In the genomic region with DNA sequence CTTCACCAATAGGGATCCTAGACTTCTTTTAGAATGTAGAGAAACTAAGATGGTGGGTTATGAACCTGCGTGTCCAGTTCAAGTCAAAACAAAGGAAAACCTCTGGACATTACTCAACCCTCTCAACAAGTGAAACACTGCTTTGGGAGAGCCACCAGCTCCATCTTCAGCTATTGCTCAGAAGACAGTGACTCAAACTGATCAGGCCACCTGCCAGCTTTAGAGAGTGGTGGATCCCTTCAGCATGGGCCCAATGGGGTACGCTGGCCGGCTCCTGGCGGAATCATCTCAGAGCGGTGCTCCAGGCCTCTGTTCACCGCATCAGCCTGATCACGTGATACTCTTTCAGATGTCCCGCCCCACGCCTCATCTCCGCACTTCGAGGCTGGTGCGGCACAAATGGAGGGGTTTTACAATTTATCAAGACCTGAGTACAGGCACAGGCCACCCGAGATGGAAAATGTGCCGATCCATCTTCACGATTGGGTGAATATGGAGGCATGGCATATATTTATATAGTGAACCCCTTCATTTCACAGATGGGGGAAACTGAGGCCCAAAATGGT, we compare ENCODE assay signal across 31 mouse cellular contexts. TPM values are rescaled to one million over a fixed set of nuclear protein-coding genes. Genes with fewer than 3 reads are reported as not detected.
DNase-seq lines count a peak whose midpoint lies in the region; ATAC-seq lines count a peak whose summit lies in the region.
"Had no signal": no experiment of that assay in that cellular context is flagged by ENCODE, and none has a peak within 500 bp of the region (broad histone marks: within the 10 kb centered on the region; RNA-seq: fewer than 3 reads in every experiment).

No protein-coding gene starts in this region.

- H3K4me3 ChIP-seq in midbrain, embryonic 11.5 days (ENCODE audit: low read depth, low read length): no peak overlapping the region
- no peak overlapping the region for H3K4me3 ChIP-seq in midbrain, embryonic 10.5 days
- H3K4me3 ChIP-seq: embryonic facial prominence, embryonic 13.5 days; embryonic facial prominence, embryonic 15.5 days; erythroblast, embryonic 14.5 days; forebrain, embryonic 10.5 days; forebrain, embryonic 12.5 days had no signal

- H3K36me3 ChIP-seq in midbrain, embryonic 11.5 days (ENCODE audit: control insufficient read depth, insufficient read depth, low read length): 0 out of 2 replicates have a peak, but pooled peaks cover 5% of the 10 kb centered on the region
- peaks cover 36% of the 10 kb centered on the region for H3K36me3 ChIP-seq in midbrain, embryonic 10.5 days

- H3K9me3 ChIP-seq in midbrain, embryonic 11.5 days (ENCODE audit: control insufficient read depth, low read length): no peaks in the 10 kb centered on the region
- no peaks in the 10 kb centered on the region for H3K9me3 ChIP-seq in midbrain, embryonic 10.5 days (replicated peaks)
- H3K9me3 ChIP-seq: embryonic facial prominence, embryonic 13.5 days; embryonic facial prominence, embryonic 15.5 days; forebrain, embryonic 12.5 days; G1E had no signal

- no peak overlapping the region for H3K9ac ChIP-seq in midbrain, embryonic 11.5 days (ENCODE audit: low read length)
- H3K9ac ChIP-seq: embryonic facial prominence, embryonic 13.5 days; embryonic facial prominence, embryonic 15.5 days; forebrain, embryonic 12.5 days had no signal

- peak; percentile 75 for DNase-seq in midbrain, embryonic 11.5 days (ENCODE audit: low spot score, missing footprints)
- no peak for DNase-seq in midbrain, embryonic 10.5 days (ENCODE audit: low spot score)
- DNase-seq in R1 (ENCODE audit: low read depth, low spot score): peak; percentile 41
- DNase-seq in brain, adult 2 months (ENCODE audit: low read depth, low spot score): peak; percentile 51
- no peak for DNase-seq in adrenal gland, postnatal 14 days
- DNase-seq in cerebellum, adult 11 months: no peak
- DNase-seq in ovary, postnatal 10 days (ENCODE audit: low spot score): no peak
- DNase-seq: adrenal gland, adult 8-10 months; adrenal gland, postnatal 25 days; B cell, adult 2 months; cerebellum, adult 18-20 months; cerebellum, adult 8-10 months; cerebellum, adult 9-11 months; embryo, embryonic 11 days had no signal

- H3K27me3 ChIP-seq in midbrain, embryonic 11.5 days (ENCODE audit: control insufficient read depth, insufficient read depth, low read length): no peaks in the 10 kb centered on the region
- peaks cover 7% of the 10 kb centered on the region for H3K27me3 ChIP-seq in midbrain, embryonic 10.5 days (ENCODE audit: low read depth, poor library complexity, severe bottlenecking)
- H3K27me3 ChIP-seq: CH12.LX; embryonic facial prominence, embryonic 13.5 days; embryonic facial prominence, embryonic 15.5 days; forebrain, embryonic 12.5 days; Patski had no signal

- ATAC-seq in midbrain, embryonic 11.5 days (ENCODE audit: low FRiP score): no peak
- ATAC-seq: activated CD4-positive, CD25-positive, alpha-beta regulatory T cell, adult 4 months; CD4-positive, CD25-positive, alpha-beta regulatory T cell, adult 4 months; forebrain, embryonic 14.5 days; forebrain, embryonic 16.5 days; Patski had no signal

- 91% methylated on average over 15 of the region's 15 CpGs for WGBS in midbrain, embryonic 11.5 days
- WGBS in midbrain, embryonic 10.5 days: 92% methylated on average over 15 of the region's 15 CpGs

- no peak overlapping the region for H3K4me2 ChIP-seq in midbrain, embryonic 11.5 days
- H3K4me2 ChIP-seq: embryonic facial prominence, embryonic 13.5 days; embryonic facial prominence, embryonic 15.5 days; forebrain, embryonic 12.5 days had no signal

- peaks cover 14% of the 10 kb centered on the region for H3K4me1 ChIP-seq in midbrain, embryonic 11.5 days (ENCODE audit: control insufficient read depth, insufficient read depth, low read length)
- peaks cover 38% of the 10 kb centered on the region for H3K4me1 ChIP-seq in midbrain, embryonic 10.5 days

- H3K27ac ChIP-seq in midbrain, embryonic 11.5 days (ENCODE audit: low read depth, low read length): no peak overlapping the region
- H3K27ac ChIP-seq in midbrain, embryonic 10.5 days (replicated peaks): no peak overlapping the region
- H3K27ac ChIP-seq: embryonic facial prominence, embryonic 13.5 days; embryonic facial prominence, embryonic 15.5 days; forebrain, embryonic 10.5 days; forebrain, embryonic 12.5 days had no signal

RNA-seq across cellular contexts. Expression of gene Mif, which starts 4.5 kb away (rescaled TPM):
- polyA plus RNA-seq in midbrain, embryonic 11.5 days (2014; fragmentation: Nextera tagmentation; extraction: Ambion mirVana): 1,631 and 1,834 TPM in 2 replicates
- polyA plus RNA-seq in midbrain, embryonic 10.5 days (2016; fragmentation: Nextera tagmentation; extraction: Ambion mirVana): 2,515 and 3,289 TPM in 2 replicates
- total RNA-seq in adrenal gland, postnatal 14 days (2021): 259 and 296 TPM in 2 replicates

RNA-seq across cellular contexts. Expression of gene Gstt2, which starts 18.3 kb away (rescaled TPM):
- polyA plus RNA-seq in midbrain, embryonic 11.5 days (2014; fragmentation: Nextera tagmentation; extraction: Ambion mirVana): 6.3 and 8.4 TPM in 2 replicates
- 7.6 and 8.3 TPM in 2 replicates for polyA plus RNA-seq in midbrain, embryonic 10.5 days (2016; fragmentation: Nextera tagmentation; extraction: Ambion mirVana)
- total RNA-seq in adrenal gland, postnatal 14 days (2021): 33.3 and 40.9 TPM in 2 replicates

RNA-seq across cellular contexts. Expression of gene Gstt4, which starts 33.2 kb away (rescaled TPM):
- not detected in 2 replicates for polyA plus RNA-seq in midbrain, embryonic 11.5 days (2014; fragmentation: Nextera tagmentation; extraction: Ambion mirVana)
- polyA plus RNA-seq in midbrain, embryonic 10.5 days (2016; fragmentation: Nextera tagmentation; extraction: Ambion mirVana): not detected in 2 replicates
- total RNA-seq in adrenal gland, postnatal 14 days (2021): 0.59 and 0.79 TPM in 2 replicates
- total RNA-seq: adrenal gland, adult 18-20 months; adrenal gland, adult 8-10 months; adrenal gland, postnatal 25 days; adrenal gland, postnatal 4 days; common myeloid progenitor, adult 5-6 weeks; G1E had no signal
- polyA plus RNA-seq: CD4-positive, CD25-positive, alpha-beta regulatory T cell, adult 4 months; embryonic facial prominence, embryonic 11.5 days; embryonic facial prominence, embryonic 13.5 days; embryonic facial prominence, embryonic 15.5 days; erythroblast, embryonic 14.5 days; forebrain, embryonic 10.5 days; forebrain, embryonic 12.5 days; forebrain, embryonic 14.5 days; forebrain, embryonic 16.5 days; frontal cortex, adult 2 months; G1E; Patski had no signal

RNA-seq across cellular contexts. Expression of gene Derl3, which starts 37.7 kb away (rescaled TPM):
- polyA plus RNA-seq in midbrain, embryonic 11.5 days (2014; fragmentation: Nextera tagmentation; extraction: Ambion mirVana): 0.62 and 1.6 TPM in 2 replicates
- polyA plus RNA-seq in midbrain, embryonic 10.5 days (2016; fragmentation: Nextera tagmentation; extraction: Ambion mirVana): 1.4 and 1.8 TPM in 2 replicates
- 1.8 and 1.9 TPM in 2 replicates for total RNA-seq in adrenal gland, postnatal 14 days (2021)
- total RNA-seq: common myeloid progenitor, adult 5-6 weeks had no signal
- polyA plus RNA-seq: erythroblast, embryonic 14.5 days; G1E had no signal

RNA-seq across cellular contexts. Expression of gene Gstt1, which starts 57.1 kb away (rescaled TPM):
- 4.9 and 6.1 TPM in 2 replicates for polyA plus RNA-seq in midbrain, embryonic 11.5 days (2014; fragmentation: Nextera tagmentation; extraction: Ambion mirVana)
- polyA plus RNA-seq in midbrain, embryonic 10.5 days (2016; fragmentation: Nextera tagmentation; extraction: Ambion mirVana): 3.0 and 4.7 TPM in 2 replicates
- 69.1 and 93.9 TPM in 2 replicates for total RNA-seq in adrenal gland, postnatal 14 days (2021)

Comparison
In these comparisons a context has a peak if more than half of its experiments do, and no peak if none do; other contexts are left out.
1. DNase-seq: peak in midbrain, embryonic 11.5 days (single experiment), R1 (single experiment) and brain, adult 2 months (single experiment); none in midbrain, embryonic 10.5 days (single experiment), adrenal gland, postnatal 14 days (single experiment), cerebellum, adult 11 months (single experiment) and ovary, postnatal 10 days (single experiment).